Mouse (Mus musculus): ENCODE data around the gene Mylip.

The Mylip gene

DNA sequence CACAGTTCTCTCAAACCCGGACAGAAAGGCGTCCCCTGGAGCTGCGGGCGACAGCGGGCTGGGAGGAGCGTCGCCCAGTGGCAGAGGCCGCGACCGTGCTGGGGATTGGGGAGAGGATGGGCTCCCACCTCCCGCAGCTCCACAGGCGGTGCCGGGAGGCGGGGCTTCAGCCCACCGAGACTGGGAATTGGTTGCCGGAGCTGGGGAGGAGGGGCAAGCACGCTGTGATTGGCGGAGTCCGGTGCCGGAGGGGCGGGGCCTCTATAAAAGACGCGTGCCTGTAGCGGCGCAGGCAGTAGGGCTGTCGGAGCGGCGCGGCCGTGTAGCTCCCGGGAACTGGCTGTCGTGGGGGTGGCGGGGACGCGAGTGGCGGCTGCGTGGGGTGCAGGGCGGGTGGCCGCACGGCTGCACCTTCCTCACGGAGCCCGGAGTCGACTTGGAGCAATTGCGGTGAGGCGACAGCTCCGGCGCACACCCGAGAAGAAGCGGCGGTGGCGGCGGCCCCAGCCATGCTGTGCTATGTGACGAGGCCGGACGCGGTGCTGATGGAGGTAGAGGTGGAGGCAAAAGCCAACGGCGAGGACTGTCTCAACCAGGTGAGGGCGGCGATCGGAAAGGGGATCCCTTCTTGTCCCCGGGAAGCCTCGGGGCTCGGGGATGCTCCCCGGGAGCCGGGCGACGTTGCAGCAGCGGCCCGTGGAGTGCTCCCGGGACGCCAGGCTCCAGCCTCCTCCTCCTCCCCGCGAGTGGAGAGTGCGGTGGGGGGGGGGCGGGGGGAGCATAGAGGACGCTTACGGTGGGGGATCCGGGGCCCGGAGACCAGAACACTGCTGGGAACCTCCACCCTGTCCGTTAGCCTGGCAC lies at the start of gene Mylip:
TSS of gene Mylip (plus strand) at position 295 of the 864 bp plus-strand sequence.
- peak; percentile 100 for DNase-seq

DNA sequence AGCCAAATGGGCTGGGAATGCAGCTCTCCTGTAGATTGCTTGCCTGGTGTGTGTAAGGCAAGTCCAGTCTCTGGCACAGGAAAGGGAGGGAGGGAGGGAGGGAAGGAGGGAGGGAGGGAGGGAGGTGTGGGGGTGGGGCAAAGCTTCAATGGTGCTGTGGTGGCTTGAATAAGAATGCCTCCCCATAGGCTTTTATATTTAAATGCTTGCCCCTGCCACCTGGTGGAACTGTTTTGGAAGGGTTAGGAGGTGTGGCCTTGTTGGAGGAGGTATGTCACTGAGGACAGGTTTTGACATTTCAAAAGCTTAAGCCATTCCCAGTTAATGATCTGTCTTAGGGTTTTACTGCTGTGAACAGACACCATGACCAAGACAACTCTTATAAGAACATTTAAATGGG lies 47.6 kb upstream of the Mylip start:
- DNase-seq = no peak

DNA sequence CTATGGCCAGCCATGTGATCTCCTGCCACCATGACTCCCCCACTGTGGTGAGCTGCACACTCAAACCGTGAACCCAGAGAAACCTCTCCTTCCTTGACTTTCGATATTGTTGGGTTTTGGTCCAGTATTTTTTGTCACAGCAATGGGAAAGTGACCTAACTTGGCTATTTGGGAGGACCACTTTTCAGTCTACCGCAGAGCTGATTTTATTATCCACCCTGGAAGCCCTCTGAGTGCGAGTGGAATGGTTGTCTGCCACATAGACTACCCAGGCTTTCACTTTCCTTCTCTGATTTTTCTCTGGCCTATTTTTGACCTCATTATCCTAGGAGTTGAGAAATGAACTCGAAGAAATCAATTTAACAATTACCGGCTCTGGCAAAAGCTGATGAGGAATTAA lies 46.0 kb upstream of the Mylip start:
- DNase-seq = no peak

DNA sequence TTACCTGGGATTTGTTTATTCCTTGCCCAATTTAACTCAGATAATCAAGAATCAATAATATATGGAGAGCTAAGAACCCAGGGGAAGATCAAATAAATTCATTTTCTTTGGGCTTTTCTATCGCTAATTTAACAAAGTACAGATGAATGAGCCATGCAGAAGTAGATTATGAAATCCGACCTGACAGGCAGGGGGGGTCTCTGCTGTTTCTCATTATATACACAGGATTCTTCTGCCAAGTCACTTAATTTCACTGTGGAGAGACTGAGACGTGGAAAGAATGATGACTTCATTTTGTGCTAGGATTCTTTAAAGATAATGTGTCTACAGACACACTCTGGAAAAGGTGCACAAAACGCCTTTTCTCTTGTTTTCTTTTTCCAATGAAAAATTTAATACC lies 45.6 kb upstream of the Mylip start:
- no peak for DNase-seq

DNA sequence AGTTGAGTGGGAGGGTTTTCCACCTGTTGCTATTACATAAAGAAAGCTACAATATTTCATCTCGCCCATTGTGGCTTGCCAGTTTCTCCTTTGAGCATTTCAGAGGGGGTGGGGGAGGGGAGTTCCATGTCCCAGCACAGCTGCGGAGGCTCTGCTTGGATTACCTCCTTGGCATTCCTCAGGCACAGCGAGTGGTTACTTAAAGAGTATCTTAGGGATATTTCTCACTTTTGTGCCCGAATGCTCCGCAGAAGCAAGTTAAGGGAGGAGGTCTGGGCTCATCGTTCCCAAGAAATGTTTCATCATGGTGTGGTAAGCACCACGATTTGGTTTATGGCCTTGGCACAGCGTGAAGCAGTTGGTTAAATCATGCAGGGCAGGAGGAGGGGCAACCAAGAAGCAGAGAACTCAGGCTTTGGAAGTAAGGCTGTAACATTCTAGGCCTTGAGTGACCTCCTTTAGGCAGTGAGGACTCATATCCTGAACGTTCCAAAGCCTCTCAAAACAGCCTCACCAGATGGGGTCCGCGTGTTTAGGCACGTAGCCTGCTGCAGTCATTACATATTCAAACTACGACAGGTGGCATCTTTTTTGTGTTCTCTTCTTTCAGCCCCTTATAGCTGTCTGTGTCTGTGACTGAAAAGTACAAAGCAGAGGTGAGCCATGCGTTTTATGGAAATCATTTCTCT lies 43.9 kb upstream of the Mylip start:
- no peak for DNase-seq

DNA sequence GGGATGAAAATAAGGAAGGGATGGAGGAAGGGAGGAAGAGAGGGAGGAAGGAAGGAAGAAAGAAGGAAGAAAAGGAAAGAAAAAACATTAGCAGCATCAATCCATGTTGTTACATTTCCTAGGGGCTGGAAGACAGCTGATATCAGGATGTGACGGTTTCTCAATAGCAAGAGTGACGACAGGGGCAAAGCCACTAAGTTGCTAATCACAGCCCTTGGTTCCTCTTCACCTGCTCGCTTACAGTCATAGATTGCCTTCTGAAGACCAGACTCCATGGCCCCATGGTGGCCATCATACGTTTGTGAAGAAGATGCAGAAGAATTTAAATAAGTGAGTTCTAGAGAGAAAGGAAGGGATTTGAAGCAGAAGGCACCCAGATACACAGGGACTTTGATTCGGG lies 38.1 kb upstream of the Mylip start:
- no peak for DNase-seq

DNA sequence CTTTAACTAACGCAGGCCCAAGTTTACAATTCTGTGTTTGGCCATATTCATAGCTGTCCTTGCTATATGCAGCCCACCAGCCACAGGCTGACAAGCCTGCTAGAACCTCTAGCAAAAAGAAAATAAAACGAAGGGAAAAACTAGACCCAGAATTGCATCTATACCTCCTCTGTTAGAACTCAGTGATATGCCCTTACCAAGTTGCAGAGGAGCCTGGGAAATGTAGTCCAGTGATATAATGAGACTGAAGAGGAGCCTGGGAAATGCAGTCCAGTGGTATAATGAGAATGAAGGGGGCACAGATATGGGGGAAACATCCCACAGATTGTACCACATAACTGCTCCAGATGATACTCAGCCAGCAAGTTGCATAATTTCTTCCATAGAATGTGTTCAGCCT lies 34.7 kb upstream of the Mylip start:
- no peak for DNase-seq

DNA sequence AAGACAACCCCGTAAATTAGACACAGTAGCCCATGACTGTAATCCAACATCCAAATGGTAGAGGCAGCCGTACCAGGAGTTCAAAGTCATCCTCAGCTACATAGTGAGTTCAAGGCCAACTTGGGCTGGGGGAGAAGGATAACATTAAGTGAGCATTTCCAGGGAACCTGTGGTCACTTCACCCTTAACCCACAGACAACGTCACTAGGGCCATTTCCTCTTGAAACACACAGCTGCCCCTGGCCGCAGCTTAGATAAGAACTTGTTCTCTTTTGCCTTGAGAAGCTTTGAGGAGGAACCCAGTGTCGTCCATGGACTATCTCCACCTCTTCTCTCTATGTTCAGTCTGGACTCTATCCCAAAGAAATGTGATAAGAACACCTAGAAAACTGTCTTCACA lies 31.3 kb upstream of the Mylip start:
- DNase-seq = no peak

DNA sequence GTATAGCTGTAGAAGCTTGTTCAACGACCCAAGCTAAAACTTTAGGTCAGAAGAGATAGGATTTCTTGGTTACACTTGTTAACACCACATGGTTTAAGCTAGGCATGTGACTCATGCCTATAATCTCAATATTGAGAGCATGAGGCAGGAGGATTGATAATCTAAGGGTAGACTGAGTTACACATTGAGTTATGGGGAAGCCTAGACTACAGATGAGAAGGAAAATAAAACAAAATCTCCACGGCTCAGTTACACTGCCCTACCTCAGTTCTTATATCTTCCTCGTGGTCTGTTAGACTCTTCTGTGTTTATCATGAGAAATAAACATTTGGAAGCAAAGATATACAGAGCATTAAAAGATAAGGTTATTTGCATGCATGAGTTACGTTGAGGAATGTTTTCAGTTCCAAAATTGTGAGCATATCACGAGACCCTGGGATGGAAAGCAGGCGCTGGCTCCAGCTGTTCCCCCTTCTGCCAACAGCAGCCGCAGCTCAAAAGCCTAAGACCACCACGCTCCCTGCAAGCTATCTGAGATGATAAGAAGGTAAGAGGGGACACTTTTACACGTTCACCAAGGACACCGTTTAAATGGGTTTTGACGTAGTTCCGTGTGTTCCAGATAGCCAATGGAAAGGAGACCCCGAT lies 30.7 kb upstream of the Mylip start:
- DNase-seq = no peak

DNA sequence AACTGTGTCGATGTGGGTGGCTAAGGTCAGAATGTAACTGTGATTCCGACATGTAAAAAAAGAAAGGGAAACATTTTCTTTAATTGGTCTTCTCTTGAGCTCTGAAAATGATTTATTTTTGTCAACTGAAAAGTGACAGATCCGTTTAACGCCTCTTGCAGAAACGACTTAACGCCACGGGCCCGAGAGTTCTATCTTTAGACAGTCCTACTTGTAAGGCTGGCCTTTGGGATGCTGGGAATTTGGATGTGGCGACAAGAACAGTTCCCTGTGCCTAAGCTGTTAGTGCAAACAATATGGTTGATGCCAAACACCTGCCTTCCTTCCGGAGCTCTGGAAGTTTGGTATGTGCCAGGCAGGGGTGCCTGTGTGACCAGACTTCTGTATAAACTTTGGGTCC lies 23.8 kb upstream of the Mylip start:
- no peak for DNase-seq

DNA sequence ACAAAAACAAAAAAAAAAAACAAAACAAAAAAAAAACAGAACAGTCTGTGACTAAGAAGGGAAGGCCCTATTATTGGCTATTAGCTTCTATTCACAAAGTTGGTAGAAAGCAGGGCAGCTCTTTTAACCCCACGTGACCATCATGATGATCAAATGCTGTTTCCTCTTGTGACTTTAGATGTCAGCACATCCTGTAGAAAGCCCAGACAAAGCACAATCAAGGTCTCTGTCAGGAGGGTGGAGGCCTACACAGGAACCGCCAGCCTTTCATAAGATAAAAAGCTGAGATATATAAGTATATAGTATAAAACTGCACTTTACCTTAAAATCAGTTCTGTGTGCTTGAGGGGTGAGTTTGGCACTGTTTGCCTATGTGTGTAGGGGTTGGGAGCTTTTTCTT lies 17.9 kb upstream of the Mylip start:
- peak; percentile 46 for DNase-seq

DNA sequence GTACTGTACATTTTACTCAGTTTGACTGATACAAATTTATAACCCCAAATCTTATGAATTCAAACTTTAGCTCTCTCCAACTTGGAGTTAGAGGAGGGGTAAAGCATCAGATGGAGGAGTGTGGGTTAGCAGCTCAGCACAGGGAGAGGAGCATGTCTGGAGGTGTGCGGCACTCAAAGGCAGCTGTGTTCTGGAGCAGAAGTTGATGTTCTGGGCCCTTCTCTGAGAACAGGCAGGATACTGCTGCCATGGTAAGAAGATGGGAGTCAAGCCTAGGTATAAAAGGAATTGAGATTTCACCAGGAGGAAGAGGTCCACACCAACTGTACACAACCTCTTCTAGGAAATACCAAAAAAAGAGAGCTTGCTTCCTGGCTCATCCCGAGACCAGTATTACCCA lies 17.1 kb upstream of the Mylip start:
- DNase-seq = no peak

DNA sequence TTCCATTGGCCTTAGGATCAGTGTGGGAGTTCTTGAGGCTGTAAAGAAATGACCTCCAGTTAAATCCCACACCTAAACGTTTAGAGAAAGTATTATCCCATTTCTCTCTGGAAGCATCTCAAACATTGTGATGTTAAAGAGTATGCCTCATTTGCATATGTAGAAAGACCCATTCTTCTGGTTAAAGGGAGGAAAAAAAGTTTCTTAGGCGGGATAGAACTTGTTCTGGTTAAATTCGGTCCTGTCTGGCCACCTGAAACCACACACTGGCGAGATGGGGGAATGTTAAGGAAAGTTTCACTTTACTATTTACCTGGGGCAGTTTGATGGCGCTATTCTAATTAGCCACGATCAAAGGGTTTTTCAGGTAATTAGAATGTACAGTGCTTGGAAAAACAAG lies 14.7 kb upstream of the Mylip start:
- no peak for DNase-seq

DNA sequence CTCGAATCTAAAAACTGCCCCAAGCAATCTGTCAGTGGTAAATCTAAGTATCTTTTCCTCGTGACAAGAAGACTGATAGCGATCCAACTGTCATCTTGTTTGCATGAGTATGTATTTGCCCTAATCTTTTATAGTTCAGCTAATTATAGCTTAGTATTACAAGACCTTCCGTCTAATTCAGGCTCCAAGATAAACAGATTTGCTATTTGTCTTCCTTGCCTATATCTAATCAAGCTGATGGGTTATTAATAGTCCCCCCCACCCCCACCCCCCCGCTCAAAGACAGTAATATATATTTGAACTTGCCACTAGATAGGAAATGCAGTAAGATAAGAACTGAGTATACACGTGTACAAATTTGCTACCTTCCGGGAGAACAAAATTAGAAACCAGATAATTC lies 7.3 kb upstream of the Mylip start:
- DNase-seq = no peak

DNA sequence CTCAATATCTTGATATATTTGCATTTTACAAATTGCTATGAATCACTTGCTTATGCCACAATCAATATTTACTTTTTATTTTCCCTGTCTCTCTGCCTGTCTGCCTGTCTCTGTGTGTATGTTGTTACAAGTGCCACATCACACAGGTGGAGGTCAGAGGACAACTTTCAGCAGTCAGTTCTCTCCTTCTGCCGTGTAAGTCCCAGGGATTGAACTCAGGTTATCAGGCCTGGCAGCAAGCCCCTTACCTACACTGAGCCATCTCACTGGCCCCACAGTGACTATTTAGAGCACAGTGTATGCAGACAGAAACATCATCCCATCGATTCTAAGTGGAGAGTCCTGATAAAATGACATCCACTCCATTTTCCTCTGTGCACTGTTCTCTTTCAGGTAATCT lies 4.9 kb upstream of the Mylip start:
- no peak for DNase-seq

DNA sequence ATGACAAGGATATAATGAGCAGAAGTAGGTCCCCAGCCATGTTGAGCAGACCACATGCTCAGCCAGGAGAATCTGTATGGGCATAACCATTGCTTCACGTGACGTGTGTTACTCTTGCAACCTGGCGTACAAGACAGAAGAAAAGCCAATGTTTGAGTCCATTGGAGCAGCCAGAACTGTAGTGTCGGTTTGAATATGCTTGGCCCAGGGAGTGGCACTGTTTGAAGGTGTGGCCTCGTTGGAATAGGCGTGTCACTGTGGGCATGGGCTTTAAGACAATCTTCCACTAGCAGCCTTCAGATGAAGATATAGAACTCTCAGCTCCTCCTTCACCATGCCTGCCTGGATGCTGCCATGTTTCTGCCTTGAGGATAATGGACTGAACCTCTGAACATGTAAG lies 4.0 kb upstream of the Mylip start:
- no peak for DNase-seq

DNA sequence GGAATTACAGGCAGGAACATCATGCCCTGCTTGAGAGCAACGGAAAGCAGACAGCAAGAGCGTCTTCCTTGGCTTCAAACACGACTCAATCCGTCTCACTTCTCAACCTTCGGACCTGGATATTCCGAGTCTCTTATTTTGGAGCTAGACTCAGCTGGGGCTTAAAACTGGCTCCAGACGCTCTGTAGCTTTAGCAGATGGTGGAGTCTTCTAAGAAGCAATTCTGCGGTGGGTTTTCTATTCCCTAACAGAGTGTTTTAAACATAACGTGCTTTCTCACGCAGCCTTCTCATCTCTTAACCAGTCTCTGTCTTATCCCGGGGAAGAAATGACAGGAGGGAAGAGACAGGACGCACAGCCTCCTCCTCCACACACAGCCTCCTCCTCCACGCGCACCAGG lies 3.3 kb upstream of the Mylip start:
- DNase-seq = no peak

DNA sequence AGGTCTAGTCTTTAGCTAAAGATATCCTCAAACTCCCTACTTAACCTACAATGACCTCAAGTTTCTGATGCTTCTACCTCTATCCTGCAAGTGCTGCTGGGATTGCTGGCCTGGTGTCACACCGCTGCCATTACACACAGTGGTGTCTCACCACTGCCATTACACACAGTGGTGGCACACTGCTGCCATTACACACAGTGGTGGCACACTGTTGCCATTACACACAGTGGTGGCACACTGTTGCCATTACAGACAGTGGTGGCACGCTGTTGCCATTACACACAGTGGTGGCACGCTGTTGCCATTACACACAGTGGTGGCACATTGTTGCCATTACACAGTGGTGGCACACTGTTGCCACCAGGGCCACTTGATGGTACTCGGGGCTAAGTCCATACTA lies 2.3 kb upstream of the Mylip start:
- no peak for DNase-seq

DNA sequence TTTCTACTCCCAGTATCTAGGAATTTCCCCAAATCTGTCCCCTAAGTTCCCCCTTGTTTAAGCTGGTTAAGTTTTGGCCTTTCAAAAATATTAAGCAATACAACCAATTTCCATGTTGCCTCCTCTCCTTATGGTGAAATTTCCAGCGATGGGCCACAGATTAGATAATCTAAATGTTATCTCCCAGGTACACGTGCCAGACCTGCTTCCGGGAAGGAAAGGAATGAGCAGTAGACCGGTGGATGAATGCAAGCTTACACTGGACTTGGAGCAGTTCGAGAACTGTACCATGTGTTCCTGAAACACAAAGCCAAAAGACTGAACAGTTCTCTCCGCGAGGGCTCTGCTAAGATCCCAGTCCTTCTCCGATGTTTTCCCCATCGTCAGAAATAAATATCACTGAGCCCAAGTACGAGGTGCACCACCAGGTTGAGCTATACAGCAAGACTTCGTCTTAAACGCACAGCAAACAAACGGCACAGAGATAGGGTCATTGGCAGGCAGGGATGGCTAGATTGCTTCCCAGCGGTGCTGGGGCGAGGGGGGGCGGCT lies 1.2 kb upstream of the Mylip start:
- no peak for DNase-seq

DNA sequence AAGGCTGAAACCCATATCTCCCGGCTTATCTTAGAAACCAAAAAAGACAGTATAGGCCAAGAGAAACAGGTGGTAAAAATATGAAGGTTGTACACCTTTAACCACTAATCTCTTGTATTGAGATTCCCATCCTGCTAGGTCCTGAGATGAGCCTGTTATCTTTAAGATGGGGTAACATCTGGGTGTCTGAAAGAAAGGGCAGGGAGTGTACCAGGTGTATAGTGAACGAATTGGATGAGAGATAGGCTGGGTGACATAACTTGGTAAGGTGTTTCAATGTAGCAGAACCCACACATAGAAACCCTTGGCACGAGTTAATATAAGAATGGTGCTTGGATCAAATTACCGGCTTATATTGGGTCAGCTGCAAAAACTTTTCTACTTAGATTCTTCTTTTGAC lies 653 bp upstream of the Mylip start:
- DNase-seq = no peak

DNA sequence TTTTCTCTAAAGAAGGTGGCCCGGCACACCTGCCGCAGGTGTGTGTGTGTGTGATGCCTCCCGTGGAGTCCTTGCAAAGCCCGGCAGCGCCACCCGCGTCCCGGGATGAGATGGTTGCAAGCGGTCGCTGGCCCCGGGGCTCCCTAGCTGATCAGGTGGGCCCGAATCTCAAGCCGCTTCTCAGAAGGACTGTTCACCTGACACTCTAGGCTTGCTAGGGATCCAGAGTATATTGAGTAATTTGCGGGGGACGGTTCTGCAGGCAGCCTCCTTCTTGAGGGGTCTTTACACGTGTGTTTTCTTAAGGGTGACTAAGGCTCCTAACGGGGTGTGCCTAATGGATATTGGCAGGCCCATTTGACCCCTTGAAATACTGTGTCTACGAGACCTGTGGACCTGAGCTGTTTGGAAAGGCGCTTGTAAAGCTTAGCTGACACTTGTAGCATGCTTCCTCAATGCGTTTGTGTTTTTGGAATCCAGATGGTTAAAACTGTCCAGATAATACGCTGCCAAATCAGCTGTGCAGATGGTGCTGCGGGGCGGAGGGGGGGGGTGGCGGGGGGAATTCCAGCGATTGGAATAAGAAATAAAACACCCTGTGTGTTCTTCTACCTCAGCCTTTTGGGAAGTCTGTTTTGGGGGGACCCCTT lies 895 bp downstream of the Mylip start:
- DNase-seq = peak; percentile 72

DNA sequence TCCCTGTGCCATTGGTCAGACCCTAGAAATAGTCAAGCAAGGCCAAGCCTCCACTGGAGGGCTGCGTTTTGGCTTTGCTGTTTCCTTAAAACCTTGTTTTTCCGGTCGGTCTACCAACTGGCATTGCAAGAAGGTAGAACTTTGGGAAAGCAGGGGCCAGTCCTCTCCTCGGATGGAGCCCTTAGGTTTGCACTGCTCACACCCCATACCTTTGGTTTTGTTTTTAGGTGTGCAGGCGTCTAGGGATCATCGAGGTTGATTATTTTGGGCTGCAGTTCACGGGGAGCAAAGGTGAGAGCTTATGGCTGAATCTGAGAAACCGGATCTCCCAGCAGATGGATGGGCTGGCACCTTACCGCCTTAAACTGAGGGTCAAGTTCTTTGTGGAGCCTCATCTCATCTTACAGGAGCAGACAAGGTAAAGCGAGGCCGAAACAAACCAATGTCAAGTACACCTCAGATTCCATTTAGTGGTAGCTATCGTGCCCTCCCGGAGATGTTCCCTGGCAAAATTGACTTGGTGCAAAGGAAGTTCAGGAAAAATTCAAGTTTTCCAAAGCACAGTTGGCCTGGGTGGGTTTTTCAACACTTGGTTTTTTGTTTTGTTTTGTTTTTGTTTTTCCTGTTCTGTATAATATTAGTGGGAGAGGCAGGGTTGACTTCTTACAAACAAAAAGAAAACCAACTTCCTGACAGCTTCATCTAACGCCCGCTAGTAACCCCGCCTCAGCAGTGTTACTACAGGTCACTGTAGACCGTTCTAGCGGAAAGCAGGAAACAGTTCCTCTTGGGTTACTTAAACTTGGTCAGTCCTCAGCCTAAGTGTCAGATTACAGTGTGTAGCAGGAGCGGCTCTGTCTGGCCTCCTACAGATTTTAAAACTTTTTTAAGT lies 1.7 kb downstream of the Mylip start:
- DNase-seq = peak; percentile 78

Data from thymus, postnatal 14 days (tissue).